Mouse (Mus musculus) embryonic fibroblast, embryonic 13.5 days (primary cell): ENCODE results near the gene Cebpb.

Source experiments
- CTCF ChIP-seq: IDR thresholded peaks from 2 replicates; pipeline ENCODE4 v1.5.1; 2011; ENCODE audit warnings: mild to moderate bottlenecking, control low read depth, low read length, moderate library complexity, borderline replicate concordance; ENCODE audit not compliant: insufficient read depth
- POLR2A ChIP-seq: IDR thresholded peaks from 2 replicates; pipeline ENCODE4 v1.6.1; 2011; ENCODE audit warnings: low read depth, mild to moderate bottlenecking, control low read depth, low read length, moderate library complexity

DNA sequence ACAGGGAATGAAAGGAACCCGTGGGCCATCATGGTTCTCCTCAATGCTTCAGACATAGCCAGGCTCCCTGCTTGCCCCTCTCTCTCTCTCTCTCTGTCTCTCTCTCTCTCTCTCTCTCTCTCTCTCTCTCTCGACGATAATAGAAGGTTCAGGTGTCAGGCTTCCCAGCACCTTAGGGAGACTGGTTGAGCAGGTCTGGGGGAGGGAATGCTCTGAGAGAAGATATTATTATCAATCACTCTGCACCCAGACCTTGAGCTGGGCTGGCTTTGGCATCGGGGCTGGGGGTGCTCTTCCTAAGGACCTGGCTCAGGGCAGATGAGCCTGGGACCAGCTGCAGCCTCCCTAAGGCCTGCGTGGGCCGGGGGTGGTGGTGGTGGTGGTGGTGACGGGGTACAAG is 41.3 kb downstream of the Cebpb start:
- TF ChIP-seq POLR2A (no peak), CTCF (no peak)
